Mouse (Mus musculus): ENCODE results near the gene Anapc11.

The Anapc11 gene

DNA sequence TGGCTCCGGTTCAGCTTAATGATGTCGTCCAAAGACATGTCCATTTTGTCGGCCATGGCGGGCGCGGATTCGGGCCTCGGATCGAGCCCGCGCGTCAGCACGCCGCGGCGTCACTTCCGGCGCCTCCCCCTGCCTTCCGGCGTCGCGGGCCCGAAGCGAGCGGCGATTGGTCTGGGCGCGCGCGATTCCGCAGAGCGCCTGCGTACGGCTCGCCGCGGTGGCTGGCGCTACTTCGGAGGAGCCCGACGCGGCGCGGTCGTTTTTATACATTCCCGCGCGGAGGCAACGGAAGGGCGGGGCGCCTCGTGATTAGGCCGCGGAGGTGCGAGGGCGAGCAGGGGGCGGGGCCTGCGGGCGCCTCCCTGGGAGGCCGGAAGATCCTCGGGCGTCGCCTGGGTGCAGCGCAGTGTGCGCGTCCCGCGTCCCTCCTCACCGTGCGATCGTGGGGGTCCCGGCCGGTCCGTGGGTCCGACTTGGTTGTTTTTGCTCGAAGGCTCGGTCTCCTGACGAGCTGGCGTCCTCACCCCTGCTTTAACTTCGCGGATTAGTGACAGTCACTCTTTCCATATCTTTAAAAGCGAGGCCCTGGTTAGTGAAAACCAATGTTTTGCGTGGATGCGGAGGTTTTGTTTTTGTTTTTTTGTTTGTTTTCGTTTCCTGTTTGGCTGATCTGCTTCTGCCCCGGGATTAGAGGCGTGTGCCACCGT, at the start of gene Anapc11, which contains the start of gene Alyref:
Anapc11 (plus strand) TSS at position 139 of the 707 bp plus-strand sequence.
Alyref (minus strand) TSS at position 83 of the 707 bp plus-strand sequence.
- ChIA-PET POLR2A (interaction anchor here (0.5 to 12.3 kb wide), 37 partner anchors 8 to 1687 kb away, joined by 3 to 215 read pairs (median 4); partner anchors contain the start of genes P4hb (in 3 of the 4), Mafg (in 2 of the 4), Npb (in 2 of the 4) and Arhgdia (in 1 of the 4)), CTCF (interaction anchor here in 1 of 4 experiments (1.5 kb wide), 1 partner anchor 19 kb away, joined by 6 read pairs; no protein-coding TSS in a partner anchor)

DNA sequence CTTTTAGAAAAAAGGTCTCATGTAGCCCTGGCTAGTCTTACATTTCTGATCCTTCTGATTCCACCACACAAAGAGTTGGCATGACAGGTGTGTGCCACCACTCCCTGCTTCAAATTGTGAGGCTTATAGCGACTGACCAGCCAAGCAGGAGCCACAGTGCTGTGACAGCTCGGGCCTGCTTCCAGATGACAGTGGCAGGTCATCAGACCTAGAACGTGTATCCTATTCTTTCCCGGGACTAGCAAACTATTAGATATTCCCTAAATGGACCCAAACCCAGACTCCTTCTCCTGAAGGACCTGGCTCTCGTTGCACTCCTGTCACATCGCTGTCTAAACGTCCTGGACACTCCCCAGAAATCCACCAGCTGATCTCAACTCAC, 49.4 kb upstream of the Anapc11 start:
- CTCF ChIA-PET, result interaction anchor here in 1 of 4 experiments (0.7 kb wide), 1 partner anchor 673 kb away, joined by 3 read pairs; no protein-coding TSS in a partner anchor
- POLR2A ChIA-PET, result interaction anchor here in 3 of 4 experiments (0.7 to 9.1 kb wide), 14 partner anchors 8 to 135 kb away, joined by 3 to 78 read pairs (median 4); partner anchors contain the start of genes Gcgr (in 2 of the 3), P4hb (in 2 of the 3) and Pycr1 (in 1 of the 3)

DNA sequence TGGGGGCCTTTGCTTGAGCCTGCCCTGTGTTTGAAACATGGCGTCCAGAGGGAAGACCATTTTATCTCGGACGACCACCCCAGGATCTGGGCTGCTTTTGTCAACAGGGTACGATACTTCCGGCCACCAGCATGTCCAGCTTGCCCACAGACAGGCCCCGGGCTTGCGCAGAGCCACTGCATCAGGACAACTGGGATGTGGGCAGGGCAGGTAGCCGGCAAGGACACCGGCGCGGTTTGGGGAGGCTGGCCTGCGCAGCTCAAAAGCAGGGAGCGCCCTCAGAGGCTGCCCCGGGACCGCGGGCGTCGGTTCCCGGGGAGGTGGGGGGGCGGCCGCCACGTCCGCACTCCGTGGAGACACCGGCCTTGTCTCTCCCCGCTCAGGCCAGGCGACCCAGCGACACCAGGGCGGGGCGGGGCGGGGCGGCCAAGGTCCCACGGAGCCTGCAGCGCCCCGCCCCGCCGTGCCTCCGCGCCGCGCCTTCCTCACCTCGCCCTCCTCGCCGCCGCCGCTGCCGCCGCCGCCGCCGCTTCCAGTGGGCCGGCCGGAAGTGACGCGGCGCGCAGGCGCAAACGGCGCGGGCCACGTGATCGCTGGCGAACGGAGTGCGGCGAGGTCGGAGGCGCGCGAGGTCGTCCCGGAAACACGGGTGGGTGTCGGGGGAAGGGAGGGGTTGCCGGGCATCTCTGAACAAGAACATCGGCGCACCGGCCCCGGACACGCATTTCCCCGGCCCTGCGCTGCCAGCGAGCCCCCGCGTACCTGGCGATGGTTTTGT, 48.9 kb upstream of the Anapc11 start, which contains the start of gene Mcrip1:
Mcrip1 (minus strand) TSS at position 560 of the 778 bp plus-strand sequence.
- CTCF ChIA-PET, result no interaction called here
- POLR2A ChIA-PET, result interaction anchor here (0.5 to 20.6 kb wide), 18 partner anchors 9 to 295 kb away, joined by 3 to 358 read pairs (median 4); partner anchors contain the start of genes Gcgr (in 2 of the 4), P4hb (in 2 of the 4) and Pycr1 (in 1 of the 4)

DNA sequence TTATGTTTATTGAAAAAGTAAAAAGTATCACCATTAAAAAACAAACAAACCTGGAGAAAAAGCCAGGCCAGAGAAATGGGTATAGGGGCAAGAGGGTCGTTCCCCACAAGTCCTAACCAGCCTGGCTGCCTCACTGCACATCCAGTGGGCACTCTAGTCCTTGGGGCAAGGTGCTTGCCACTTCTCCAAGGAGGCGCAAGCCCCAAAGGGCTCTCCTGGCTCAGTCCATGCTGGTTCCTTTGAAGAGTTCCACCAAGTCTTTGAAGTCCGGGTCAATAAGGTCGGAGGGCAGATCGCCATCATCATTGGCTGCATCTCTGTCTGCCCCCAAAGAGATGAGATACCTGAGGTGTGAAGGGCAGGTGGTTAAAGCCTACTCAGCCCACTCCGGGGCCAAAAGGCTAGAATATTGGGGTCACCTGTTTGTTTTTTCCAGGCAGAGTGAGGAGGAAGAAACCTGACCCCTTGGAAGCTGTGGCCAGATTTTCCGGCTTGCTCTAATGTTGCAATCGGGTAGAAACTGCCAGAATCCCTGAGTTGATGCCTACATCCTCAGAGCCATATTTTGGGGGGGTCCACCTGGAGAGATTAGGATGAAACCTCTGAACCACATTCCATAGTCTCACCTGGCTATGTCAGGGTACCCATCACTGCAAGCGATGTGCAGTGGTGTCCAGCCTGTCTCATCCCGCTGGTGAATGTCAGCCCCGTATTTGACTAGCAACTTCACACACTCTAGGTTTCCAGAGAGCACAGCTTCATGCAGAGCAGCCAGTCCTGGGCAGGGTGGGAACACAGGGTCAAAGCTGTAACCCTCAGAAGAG, 48.0 kb upstream of the Anapc11 start:
- ChIA-PET CTCF (interaction anchor here in 2 of 4 experiments (0.6 to 1.0 kb wide), 3 partner anchors 8 to 38 kb away, joined by 3 to 5 read pairs (median 4); no protein-coding TSS in a partner anchor), POLR2A (interaction anchor here (0.5 to 20.6 kb wide), 26 partner anchors 8 to 626 kb away, joined by 3 to 358 read pairs (median 4); partner anchors contain the start of genes P4hb (in 3 of the 4), Alyref (in 1 of the 4), Anapc11 (in 1 of the 4) and Arl16 (in 1 of the 4))

DNA sequence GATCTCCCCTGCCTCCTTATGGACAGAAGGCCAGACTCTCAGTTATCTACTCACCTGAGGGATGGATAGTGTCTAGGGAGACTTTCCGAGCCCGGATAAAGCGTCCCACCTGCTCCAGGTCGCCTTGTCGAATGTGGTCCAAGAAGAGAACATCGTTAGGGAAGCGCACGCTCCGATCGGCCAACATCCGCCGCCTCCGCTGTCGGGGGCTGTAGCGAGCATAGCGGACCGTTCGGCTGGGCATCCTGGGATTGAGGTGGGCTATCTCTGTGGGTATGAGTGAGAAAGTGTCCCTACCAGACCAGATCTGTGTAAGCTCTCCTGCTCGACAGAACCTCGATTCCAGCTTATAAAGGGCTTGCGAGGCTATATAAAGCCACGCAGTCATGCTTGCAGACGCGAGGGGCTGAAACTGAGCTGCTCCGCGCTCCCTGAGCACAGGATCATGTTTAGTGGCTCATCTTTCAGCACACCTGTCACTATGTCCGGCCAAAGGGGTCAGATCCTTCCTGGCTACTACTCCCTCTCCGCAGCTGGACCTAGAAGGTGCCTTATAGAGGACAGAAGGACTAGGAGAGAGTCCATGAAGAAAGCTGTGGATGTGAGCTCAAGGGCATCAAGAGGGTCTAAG, 47.3 kb upstream of the Anapc11 start, which contains the start of gene Ppp1r27:
Ppp1r27 (minus strand) TSS at position 323 of the 631 bp plus-strand sequence.
- POLR2A ChIA-PET, result interaction anchor here (0.5 to 20.6 kb wide), 29 partner anchors 8 to 129 kb away, joined by 3 to 358 read pairs (median 3); partner anchors contain the start of genes P4hb (in 3 of the 4), Ccdc137 (in 2 of the 4), Oxld1 (in 2 of the 4) and Alyref (in 1 of the 4)
- CTCF ChIA-PET, result interaction anchor here in 3 of 4 experiments (0.5 to 1.4 kb wide), 6 partner anchors 9 to 225 kb away, joined by 3 to 5 read pairs (median 4); no protein-coding TSS in a partner anchor

DNA sequence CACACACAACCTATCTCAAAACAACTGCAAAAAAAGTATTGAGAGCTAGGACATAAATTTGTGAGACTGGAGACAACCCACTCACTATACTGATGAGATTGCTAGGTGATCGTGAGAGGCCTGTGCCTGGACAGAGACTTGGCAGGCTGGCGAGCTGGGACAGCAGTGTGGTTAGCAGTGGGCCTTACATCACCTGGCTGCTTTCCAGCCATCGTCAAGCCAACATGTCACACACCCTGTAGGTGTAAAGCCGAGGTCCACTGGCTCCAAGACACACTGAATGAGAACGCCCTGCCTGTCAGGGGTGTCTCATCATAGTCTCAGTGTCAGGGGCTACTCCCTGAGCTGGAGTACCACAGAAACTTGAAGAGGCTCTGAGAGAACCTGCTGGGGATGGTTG, 45.5 kb upstream of the Anapc11 start:
- CTCF ChIA-PET, result no interaction called here

DNA sequence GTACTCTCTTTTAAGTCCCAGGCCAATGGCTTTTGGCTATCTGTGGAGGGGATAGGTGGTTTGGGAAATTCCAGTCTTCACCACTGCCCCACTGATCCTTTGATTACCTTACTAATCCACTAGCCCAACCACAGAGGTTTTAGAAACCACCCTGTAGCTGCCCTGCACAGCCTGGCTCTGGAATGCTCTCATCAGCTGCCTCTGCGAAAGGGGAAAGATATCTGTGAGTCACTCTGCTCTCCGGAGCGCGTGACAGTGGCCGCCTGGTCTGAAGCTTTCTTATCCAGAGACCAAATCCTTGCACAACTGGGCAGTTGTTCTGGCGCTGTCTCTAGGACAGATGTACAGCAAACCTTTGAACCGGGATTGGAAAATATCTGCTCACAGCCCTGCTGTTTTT, 43.4 kb upstream of the Anapc11 start:
- CTCF ChIA-PET, result interaction anchor here in 3 of 4 experiments (0.5 to 1.8 kb wide), 4 partner anchors 12 to 117 kb away, joined by 3 to 17 read pairs (median 4); partner anchors contain the start of gene Nploc4 (in 1 of the 3)

More for the DNA sequence above, 45.5 kb upstream of the Anapc11 start:
- POLR2A ChIA-PET, result interaction anchor here in 3 of 4 experiments (0.6 to 20.6 kb wide), 8 partner anchors 9 to 61 kb away, joined by 3 to 358 read pairs (median 3); partner anchors contain the start of genes P4hb (in 2 of the 3), Arhgdia (in 1 of the 3) and Slc25a10 (in 1 of the 3)

DNA sequence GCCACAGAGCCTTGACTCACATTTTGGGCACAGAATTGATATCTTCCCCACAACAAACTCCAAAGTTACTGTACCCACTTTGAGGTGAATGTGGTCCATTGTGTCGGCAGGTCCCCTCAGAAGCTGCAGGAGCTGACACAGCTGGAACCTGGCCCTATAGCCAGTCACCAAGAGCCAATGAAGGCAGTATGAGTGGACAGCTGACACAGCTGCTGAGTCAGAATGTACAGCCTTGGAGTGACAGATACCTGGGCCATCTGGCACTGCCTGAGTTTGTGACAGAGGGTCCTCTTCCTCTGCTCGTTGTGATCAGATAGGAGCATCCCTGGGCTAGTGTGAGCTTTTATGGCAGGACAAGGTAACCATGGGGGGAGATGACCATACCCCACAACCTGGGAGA, 43.0 kb upstream of the Anapc11 start:
- CTCF ChIA-PET, result interaction anchor here in 2 of 4 experiments (0.9 to 1.8 kb wide), 3 partner anchors 14 to 221 kb away, joined by 3 to 4 read pairs (median 3); no protein-coding TSS in a partner anchor

More for the DNA sequence above, 43.4 kb upstream of the Anapc11 start:
- POLR2A ChIA-PET, result interaction anchor here in 3 of 4 experiments (0.5 to 20.6 kb wide), 9 partner anchors 9 to 329 kb away, joined by 3 to 358 read pairs (median 5); partner anchors contain the start of genes P4hb (in 2 of the 3), Arhgdia (in 1 of the 3), Ccdc137 (in 1 of the 3) and Oxld1 (in 1 of the 3)

DNA sequence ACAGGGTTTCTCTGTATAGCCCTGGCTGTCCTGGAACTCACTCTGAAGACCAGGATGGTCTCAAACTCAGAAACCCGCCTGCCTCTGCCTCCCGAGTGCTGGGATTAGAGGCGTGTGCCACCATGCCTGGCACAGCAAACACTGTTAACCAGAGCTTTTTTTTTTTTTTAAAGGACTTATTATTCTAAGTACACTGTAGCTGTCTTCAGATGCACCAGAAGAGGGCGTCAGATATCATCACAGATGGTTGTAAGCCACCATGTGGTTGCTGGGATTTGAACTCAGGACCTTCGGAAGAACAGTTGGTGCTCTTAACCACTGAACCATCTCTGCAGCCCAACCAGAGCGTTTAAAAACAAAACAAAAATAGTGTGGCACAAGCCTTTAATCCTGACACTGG, 39.4 kb upstream of the Anapc11 start:
- CTCF ChIA-PET, result interaction anchor here (0.5 to 1.4 kb wide), 21 partner anchors 9 to 494 kb away, joined by 3 to 4 read pairs (median 3); partner anchors contain the start of genes Gcgr (in 2 of the 4) and P4hb (in 2 of the 4)

More for the DNA sequence above, 43.0 kb upstream of the Anapc11 start:
- POLR2A ChIA-PET, result interaction anchor here in 3 of 4 experiments (1.2 to 20.6 kb wide), 9 partner anchors 8 to 98 kb away, joined by 3 to 358 read pairs (median 5); partner anchors contain the start of genes P4hb (in 2 of the 3), Arhgdia (in 1 of the 3), Ccdc137 (in 1 of the 3) and Oxld1 (in 1 of the 3)

DNA sequence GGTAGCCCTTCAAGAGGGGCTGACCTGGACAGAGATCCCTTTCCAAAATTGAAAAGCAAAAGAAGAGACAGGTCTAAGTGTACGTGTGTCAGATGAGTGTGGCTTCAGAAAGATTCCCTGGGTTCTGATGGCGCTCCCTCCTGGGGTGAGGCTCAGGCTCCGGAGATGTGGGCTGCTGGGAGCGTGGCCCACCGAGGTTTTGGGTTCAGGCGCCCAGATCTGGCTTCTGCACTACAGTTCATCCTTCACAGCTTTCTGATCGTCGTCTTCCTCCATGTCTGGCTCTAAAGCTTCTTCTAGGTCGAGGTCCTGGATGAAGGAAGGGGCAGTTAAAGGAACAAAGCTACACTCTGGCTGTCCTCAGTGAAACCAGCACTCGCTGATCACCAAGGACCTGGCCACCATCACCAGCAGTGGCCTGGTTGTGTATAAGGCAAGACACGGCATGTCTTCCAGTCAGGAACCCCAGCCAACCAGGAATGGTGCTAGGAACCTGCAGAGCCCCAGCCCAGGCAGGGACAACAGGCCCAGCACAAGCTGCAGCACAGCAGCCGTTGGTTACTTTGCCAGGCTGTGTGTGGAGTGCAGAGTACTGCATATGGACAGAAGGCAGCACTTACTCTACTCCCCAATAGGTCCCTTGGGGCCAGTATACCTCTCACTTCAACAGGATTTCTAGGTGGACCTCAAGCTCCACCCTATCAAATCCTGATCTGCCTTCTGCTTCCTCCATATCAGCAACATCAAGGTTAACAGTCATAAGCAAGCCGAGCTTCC, 37.1 kb upstream of the Anapc11 start:
- ChIA-PET CTCF (no interaction called here), POLR2A (interaction anchor here in 3 of 4 experiments (1.1 to 20.6 kb wide), 8 partner anchors 9 to 69 kb away, joined by 3 to 358 read pairs (median 6); partner anchors contain the start of genes P4hb (in 3 of the 3), Arhgdia (in 1 of the 3) and Slc25a10 (in 1 of the 3))

More for the DNA sequence above, 39.4 kb upstream of the Anapc11 start:
- POLR2A ChIA-PET, result interaction anchor here (0.6 to 20.6 kb wide), 14 partner anchors 9 to 1039 kb away, joined by 3 to 358 read pairs (median 4); partner anchors contain the start of genes P4hb (in 2 of the 4), Arl16 (in 1 of the 4), Dcxr (in 1 of the 4) and Npb (in 1 of the 4)

DNA sequence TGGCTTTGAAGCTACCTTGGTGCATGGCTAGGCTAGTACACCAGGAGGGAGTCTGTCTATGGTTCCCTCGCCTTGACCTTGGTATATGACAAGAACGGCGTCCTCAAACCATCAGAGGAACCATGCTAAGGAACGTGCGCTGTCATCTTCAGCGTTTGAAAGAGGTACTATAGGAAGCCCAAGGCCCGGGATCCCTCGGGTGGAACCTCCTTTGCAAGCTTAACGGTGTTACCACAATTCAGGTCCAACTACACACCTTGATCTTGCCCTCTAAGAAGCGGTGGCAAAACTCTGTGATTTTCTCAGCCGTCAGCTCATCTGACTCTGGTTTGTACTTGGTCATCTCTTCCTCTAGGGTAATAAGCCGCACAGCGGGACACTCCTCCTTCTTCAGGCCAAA, 35.3 kb upstream of the Anapc11 start:
- ChIA-PET CTCF (interaction anchor here in 1 of 4 experiments (0.6 to 0.7 kb wide), 2 partner anchors 71 to 1352 kb away, joined by 3 read pairs; no protein-coding TSS in a partner anchor), POLR2A (interaction anchor here in 3 of 4 experiments (0.8 to 20.6 kb wide), 15 partner anchors 8 to 327 kb away, joined by 3 to 358 read pairs (median 3); partner anchors contain the start of genes P4hb (in 3 of the 3), Ppp1r27 (in 2 of the 3), Ccdc137 (in 1 of the 3) and Dcxr (in 1 of the 3))

DNA sequence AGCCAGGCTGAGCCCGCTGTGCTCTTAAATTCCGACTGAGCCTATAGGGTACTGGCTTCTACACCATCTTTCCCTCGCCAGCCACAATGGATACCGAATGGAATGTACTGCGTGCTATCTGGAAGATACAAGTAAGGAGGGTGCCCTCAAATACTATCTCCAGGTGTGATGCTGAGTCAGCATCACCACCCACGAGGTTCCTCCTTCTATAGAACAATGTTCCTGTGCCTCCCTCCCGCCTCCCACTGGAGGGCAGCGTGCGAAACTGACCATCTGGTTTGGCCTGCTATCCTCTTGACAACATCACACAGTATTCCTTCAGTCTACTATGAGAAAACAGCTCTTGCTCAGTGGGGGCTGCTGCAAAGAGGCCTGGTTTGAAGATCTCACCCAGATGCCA, 33.1 kb upstream of the Anapc11 start:
- ChIA-PET POLR2A (interaction anchor here in 3 of 4 experiments (0.7 to 20.6 kb wide), 7 partner anchors 6 to 119 kb away, joined by 3 to 358 read pairs (median 5); partner anchors contain the start of genes P4hb (in 2 of the 3), Mcrip1 (in 1 of the 3) and Ppp1r27 (in 1 of the 3)), CTCF (no interaction called here)

DNA sequence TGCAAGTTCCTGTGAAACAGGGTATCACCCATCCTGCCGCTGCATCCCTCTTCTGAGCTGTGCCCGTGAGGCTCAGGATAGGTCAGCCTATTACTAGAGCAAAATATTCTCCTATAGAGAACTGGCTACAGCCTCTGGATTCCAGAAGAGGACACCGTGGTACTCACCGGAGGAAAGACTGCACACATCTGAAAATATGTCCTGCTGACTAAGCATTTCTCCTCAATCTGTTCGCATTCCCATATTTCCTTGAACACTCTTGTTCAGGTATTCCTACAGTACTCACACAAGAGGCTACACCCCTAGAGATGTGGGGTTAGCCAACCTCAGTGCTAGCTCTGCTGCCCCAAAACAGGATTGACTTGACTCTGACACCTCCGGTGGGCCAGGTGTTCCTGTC, 29.9 kb upstream of the Anapc11 start:
- CTCF ChIA-PET, result interaction anchor here in 3 of 4 experiments (0.6 to 1.6 kb wide), 6 partner anchors 9 to 337 kb away, joined by 3 to 7 read pairs (median 3); partner anchors contain the start of gene Gcgr (in 1 of the 3)
- POLR2A ChIA-PET, result interaction anchor here in 2 of 4 experiments (0.6 to 20.6 kb wide), 19 partner anchors 5 to 235 kb away, joined by 3 to 358 read pairs (median 5); partner anchors contain the start of genes Arhgdia (in 2 of the 2), Arl16 (in 1 of the 2), Mcrip1 (in 1 of the 2) and P4hb (in 1 of the 2)

DNA sequence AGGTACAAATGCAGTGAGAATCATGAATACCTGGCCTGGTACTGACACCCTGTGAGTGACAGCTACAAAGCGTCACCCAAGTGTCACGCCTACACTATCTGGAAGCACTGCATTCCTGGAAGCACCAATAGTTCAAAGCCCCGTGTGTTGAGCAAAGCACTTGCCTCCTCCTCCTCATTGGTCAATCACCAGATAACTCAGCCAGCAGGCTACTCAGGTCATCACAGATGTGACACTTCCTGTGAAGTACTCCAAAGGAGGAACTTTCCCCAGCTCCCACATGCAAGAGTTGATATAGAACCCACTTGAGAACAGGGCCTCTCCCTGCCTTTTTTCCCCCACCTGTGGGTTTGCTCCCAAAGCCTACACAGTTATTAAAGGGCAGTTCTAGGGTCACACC, 27.1 kb upstream of the Anapc11 start:
- POLR2A ChIA-PET, result interaction anchor here in 3 of 4 experiments (1.4 to 16.3 kb wide), 26 partner anchors 8 to 280 kb away, joined by 3 to 358 read pairs (median 26); partner anchors contain the start of genes Arhgdia (in 2 of the 3), Arl16 (in 2 of the 3), Mcrip1 (in 2 of the 3) and Ppp1r27 (in 2 of the 3)

More for the DNA sequence above, 27.1 kb upstream of the Anapc11 start:
- CTCF ChIA-PET, result interaction anchor here in 1 of 4 experiments (0.8 to 1.0 kb wide), 2 partner anchors 9 to 78 kb away, joined by 3 read pairs; no protein-coding TSS in a partner anchor

All from embryonic stem cell, embryonic (primary cell).